Mouse (Mus musculus) midbrain, embryonic 16.5 days (tissue): ENCODE results near the gene Bricd5. TPM values are rescaled to one million over a fixed set of nuclear protein-coding genes. Genes with fewer than 3 reads are reported as not detected.

Source experiments
- ATAC-seq: fragments of 200-750 bp; cut with Nextera tagmentation; 2 replicates; pipeline ENCODE4 v1.8.0; 2017; ENCODE audit warnings: moderate TSS enrichment
- H3K27ac ChIP-seq: fragments of 300-500 bp; sonication (generic); 2 replicates; pipeline ENCODE4 v1.5.1; 2014; ENCODE audit warnings: mild to moderate bottlenecking, low read length, mixed read lengths
- H3K27me3 ChIP-seq: fragments of 300-500 bp; sonication (generic); 2 replicates; pipeline ENCODE4 v1.6.1; 2014; ENCODE audit warnings: low read depth, low read length, mixed read lengths; ENCODE audit not compliant: control insufficient read depth, insufficient read depth
- H3K36me3 ChIP-seq: fragments of 300-500 bp; sonication (generic); 2 replicates; pipeline ENCODE4 v1.6.1; 2014; ENCODE audit warnings: mild to moderate bottlenecking, low read length, moderate library complexity, mixed read lengths; ENCODE audit not compliant: control insufficient read depth, insufficient read depth
- H3K4me1 ChIP-seq: fragments of 300-500 bp; sonication (generic); 2 replicates; pipeline ENCODE4 v1.6.1; 2014; ENCODE audit warnings: mild to moderate bottlenecking, low read length, mixed read lengths; ENCODE audit not compliant: control insufficient read depth, insufficient read depth
- H3K4me2 ChIP-seq: fragments of 300-500 bp; sonication (generic); 2 replicates; pipeline ENCODE4 v1.6.1; 2014; ENCODE audit warnings: mild to moderate bottlenecking, low read length, mixed read lengths
- H3K4me3 ChIP-seq: fragments of 300-500 bp; sonication (generic); 2 replicates; pipeline ENCODE4 v1.5.1; 2014; ENCODE audit warnings: low read depth, mild to moderate bottlenecking, low read length, moderate library complexity, mixed read lengths
- H3K9ac ChIP-seq: fragments of 300-500 bp; sonication (generic); 2 replicates; pipeline ENCODE4 v1.6.1; 2014; ENCODE audit warnings: low read depth, low read length, mixed read lengths
- H3K9me3 ChIP-seq: fragments of 300-500 bp; sonication (generic); replicated peaks from 2 replicates; pipeline ENCODE4 v1.6.1; 2014; ENCODE audit warnings: mild to moderate bottlenecking, low read length, mixed read lengths; ENCODE audit not compliant: control insufficient read depth, poor library complexity, severe bottlenecking
- WGBS: fragments of 180-500 bp; shearing (Covaris S2); extraction: QIAGEN DNeasy Blood & Tissue Kit; methylation state at CpG from one replicate; pipeline ENCODE4 v1.1.7; 2014; 5-methylcytosine and 5-hydroxymethylcytosine counted together
- polyA plus RNA-seq: library from polyadenylated mRNA; unstranded; fragments of >200 nt; fragmentation: Nextera tagmentation; extraction: Ambion mirVana; gene quantifications from 2 replicates; pipeline ENCODE4 v1.2.1, GENCODE M21; 2015

The Bricd5 gene
- polyA plus RNA-seq, 1 experiment from 2014 or later = 0.40 TPM

DNA sequence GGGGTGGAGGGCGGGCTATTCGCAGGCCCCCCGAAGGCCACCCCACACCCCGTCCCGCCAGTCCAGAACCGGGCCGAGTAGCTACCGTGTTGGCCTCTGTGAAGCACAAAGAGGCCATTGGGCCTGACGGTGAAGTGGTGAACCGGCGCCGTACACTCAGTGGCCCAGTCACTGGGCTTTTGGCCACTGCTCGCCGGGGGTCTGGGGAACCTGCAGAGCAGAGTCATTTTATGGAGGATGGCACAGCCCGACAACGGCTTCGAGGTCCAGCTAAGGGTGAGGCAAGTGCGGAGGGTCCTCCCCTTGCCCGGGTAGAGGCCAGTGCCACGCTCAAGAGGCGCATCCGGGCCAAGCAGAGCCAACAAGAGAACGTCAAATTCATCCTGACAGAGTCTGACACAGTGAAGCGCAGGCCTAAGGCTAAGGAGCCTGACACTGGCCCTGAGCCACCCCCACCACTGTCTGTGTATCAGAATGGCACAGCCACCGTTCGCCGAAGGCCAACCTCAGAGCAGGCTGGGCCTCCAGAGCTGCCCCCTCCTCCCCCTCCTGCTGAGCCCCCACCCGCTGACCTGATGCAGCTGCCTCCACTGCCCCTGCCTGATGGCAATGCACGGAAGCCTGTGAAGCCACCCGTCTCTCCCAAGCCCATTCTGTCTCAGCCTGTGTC is 31.7 kb downstream of the Bricd5 start:
- Histone ChIP-seq H3K36me3 (peaks cover 68% of the 10 kb centered on the region), H3K4me2 (no peak overlapping the region), H3K9ac (0 out of 2 replicates have a peak overlapping the region, but pooled peaks have one; percentile 6), H3K27me3 (no peaks in the 10 kb centered on the region), H3K27ac (no peak overlapping the region), H3K4me3 (no peak overlapping the region), H3K9me3 (no peaks in the 10 kb centered on the region), H3K4me1 (no peaks in the 10 kb centered on the region; the same call in 1 of the 2 replicates)
- 88% methylated on average over 30 of the region's 30 CpGs for WGBS
- no peak for ATAC-seq

DNA sequence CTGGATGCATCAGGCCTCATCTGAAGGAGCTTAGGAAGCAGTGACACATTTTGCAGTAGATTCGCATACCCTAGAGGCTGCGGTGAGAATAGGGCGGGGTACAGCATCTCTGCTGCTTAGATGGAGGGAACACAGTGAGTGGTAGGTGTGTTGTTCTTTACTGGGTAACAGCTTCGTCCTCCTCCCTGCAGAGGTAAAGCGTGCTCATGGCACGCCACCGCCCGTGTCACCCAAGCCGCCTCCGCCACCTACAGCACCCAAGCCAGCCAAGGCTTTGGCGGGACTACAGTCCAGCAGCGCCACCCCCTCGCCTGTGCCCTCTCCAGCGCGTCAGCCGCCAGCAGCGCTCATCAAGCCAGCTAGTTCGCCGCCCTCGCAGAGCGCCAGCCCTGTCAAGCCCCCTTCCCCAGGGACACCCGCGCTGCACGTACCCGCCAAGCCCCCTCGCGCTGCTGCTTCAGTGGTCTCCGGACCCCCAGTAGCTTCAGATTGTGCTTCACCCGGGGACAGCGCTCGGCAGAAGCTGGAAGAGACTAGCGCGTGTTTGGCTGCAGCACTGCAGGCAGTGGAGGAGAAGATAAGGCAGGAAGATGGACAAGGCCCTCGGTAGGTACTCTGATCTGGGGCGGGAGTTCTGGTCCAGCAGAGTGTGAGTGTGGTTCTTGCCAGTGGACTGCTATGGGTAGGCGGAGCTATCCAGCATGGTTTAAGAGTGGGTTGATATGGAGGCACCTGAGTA is 32.8 kb downstream of the Bricd5 start:
- no peaks in the 10 kb centered on the region for H3K9me3 ChIP-seq
- H3K4me1 ChIP-seq = no peaks in the 10 kb centered on the region; the same call in 1 of the 2 replicates
- H3K27ac ChIP-seq = peak overlapping the region; percentile 38
- H3K4me2 ChIP-seq = no peak overlapping the region
- no peaks in the 10 kb centered on the region for H3K27me3 ChIP-seq
- H3K36me3 ChIP-seq = peaks cover 71% of the 10 kb centered on the region
- no peak overlapping the region for H3K4me3 ChIP-seq
- H3K9ac ChIP-seq = 0 out of 2 replicates have a peak overlapping the region, but pooled peaks have one; percentile 25
- WGBS = 24% methylated on average over 35 of the region's 36 CpGs
- ATAC-seq = peak; percentile 16

DNA sequence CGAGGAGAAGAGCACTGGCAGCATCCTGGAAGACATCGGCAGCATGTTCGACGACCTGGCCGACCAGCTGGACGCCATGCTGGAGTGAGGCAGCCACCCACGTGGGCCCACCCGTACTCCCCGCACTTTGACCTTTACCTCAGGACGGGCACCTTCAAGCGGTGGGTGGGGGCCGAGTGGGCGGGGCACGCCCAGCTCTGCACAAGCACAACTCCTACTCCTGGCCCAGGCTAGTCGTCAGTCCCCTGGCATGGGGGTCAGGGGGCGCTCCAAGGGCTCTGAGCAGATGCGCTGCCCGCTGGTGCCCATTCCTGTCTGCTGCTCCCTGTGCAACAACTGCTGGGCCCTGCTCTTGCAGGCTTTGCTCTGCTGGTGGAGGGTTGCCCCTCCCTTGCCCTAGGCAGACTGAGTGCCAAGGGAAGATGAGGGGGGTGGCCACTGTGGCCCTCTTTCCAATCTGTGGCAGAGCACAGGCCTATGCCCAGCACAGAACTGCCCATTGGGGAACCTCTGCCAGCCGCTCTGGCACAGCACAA is 33.5 kb downstream of the Bricd5 start:
- H3K27me3 ChIP-seq = no peaks in the 10 kb centered on the region
- no peaks in the 10 kb centered on the region; the same call in 1 of the 2 replicates for H3K4me1 ChIP-seq
- H3K4me2 ChIP-seq = no peak overlapping the region
- 50% methylated on average over 19 of the region's 19 CpGs for WGBS
- peaks cover 70% of the 10 kb centered on the region for H3K36me3 ChIP-seq
- no peak overlapping the region for H3K9ac ChIP-seq
- no peak overlapping the region for H3K27ac ChIP-seq
- no peak for ATAC-seq
- H3K4me3 ChIP-seq = no peak overlapping the region
- no peaks in the 10 kb centered on the region for H3K9me3 ChIP-seq

DNA sequence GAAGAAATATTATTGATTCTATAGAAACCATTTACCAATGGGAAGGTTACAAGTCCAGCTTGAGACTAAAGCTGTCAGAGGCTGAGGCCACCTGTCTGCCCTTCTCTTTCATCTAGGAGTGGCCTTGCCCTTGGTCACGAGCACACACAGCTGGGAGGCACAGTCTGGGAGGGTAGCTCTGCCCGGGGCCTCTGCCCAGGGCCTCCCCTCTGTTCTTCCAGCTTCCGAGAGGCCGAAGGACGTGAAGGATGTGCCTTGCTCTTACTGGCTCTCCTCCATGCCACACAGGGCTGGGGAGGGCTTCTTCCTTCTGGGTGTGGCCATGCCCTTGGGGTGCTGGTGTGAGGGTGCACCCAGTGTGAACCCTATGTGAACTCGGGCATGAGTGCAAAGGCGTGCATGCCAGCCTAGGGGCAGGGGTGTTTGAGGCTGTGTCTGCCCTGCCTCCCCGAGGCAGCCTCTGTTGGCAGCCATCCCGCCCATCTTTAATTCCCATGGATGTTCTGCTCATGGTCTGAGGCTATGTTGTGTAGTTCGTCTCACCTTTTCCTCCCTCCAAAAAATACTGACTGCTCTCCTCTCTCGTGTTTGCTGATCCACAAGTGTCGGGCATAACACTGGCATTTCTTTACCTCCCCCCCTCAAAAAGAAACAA is 34.2 kb downstream of the Bricd5 start:
- Histone ChIP-seq H3K9ac (no peak overlapping the region), H3K4me2 (no peak overlapping the region), H3K27ac (no peak overlapping the region), H3K27me3 (no peaks in the 10 kb centered on the region), H3K4me1 (no peaks in the 10 kb centered on the region; the same call in 1 of the 2 replicates), H3K9me3 (no peaks in the 10 kb centered on the region), H3K36me3 (peaks cover 66% of the 10 kb centered on the region), H3K4me3 (no peak overlapping the region)
- 83% methylated on average over 12 of the region's 12 CpGs for WGBS
- ATAC-seq = no peak

DNA sequence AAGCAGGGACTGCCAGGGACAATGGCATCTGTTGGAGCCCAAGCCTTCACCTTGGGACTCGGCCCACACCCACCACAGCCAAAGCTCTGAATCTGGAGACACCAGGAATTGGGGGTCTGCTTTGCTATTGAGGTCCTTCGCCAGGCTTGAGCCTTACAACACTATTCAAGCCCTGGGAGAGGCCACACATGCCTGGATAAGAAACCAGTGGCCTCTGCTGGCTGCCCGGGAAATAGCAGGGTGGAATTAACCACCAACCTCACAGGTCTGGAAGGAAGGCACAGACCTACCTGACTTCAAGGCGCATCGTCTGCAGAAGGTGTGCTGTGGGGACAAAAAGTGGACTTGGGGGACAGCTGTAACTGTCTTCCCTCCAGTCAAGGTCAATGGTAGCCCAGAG is 39.9 kb downstream of the Bricd5 start:
- 51% methylated on average over 5 of the region's 5 CpGs for whole genome bisulfite sequencing
- H3K4me2 ChIP-seq = no peak overlapping the region
- H3K4me3 ChIP-seq = no peak overlapping the region
- H3K9ac ChIP-seq = no peak overlapping the region
- H3K27me3 ChIP-seq = no peaks in the 10 kb centered on the region
- H3K36me3 ChIP-seq = peaks cover 49% of the 10 kb centered on the region
- no peaks in the 10 kb centered on the region for H3K4me1 ChIP-seq
- no peak overlapping the region for H3K27ac ChIP-seq
- H3K9me3 ChIP-seq = no peaks in the 10 kb centered on the region
- peak; percentile 58; the same call in 1 of the 2 replicates for ATAC-seq

DNA sequence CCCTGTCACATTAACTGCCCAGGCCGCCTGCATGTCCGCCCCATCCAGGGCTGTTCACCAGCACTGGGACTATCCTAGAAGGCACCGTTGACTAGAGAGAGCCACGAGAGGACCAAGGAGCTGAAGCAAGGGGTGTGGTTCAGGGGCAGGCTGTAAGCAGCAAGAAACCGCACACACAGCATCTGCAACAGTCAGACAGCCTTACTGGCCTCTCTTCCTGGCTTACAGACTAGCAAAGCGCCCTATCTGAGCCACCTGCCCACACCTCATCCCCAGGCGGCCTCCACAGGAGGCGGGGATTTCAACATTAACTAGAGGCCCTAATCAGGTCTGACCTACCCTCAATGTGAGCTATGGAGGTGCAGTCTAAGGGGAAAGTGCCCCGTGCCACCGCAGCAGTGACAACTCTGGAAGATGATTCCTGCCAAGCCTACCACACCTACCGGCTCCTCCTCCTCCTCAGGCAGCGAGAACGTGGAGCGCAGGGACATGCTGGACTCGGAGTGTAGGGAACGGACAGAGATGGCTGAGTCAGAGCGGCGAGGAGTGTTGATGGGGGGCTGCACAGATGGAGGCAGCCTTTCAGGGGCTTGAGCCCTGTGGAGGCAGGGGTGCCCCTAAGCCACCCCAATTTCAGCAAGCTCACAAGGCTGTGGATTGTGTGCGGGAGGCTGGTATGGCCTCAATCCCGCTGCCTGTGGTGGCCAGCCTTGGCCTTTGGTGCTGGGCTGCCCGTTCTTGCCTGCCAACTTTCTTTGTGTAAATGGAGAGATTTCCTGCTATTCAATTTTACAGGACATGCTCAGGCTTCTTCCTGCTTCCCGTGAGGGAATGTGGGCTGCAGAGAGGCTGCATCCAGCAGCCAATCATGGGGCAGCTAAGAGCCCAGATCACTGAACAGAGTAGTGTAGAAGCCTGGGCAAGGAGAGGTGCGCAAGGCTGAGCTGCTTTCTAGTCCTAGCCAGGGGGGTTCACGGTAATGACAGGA is 40.9 kb downstream of the Bricd5 start:
- no peaks in the 10 kb centered on the region for H3K9me3 ChIP-seq
- H3K9ac ChIP-seq = no peak overlapping the region
- H3K36me3 ChIP-seq = peaks cover 43% of the 10 kb centered on the region
- H3K4me3 ChIP-seq = no peak overlapping the region
- no peak overlapping the region for H3K4me2 ChIP-seq
- ATAC-seq = no peak
- H3K27me3 ChIP-seq = no peaks in the 10 kb centered on the region
- WGBS = 88% methylated on average over 24 of the region's 24 CpGs
- H3K27ac ChIP-seq = no peak overlapping the region; the same call in 1 of the 2 replicates
- no peaks in the 10 kb centered on the region for H3K4me1 ChIP-seq

DNA sequence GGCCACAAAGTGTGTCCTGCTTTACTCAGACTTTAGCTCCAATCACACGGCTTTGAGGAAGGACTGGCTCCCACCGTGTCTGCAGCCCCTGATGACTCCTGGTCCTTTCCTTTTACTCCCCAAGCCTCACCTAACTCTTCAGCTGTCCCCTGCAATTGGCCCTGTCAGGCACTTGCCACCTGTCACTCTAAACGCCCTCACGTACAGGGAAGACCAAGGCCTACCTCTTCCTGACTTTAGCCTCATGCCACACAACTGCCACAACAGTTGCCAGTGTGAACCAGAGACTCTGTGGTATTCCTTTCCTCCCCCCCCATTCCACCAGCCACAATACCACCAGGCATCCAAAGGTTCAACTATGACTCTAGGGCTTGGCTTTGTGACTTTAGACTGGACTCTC is 46.8 kb downstream of the Bricd5 start:
- no peaks in the 10 kb centered on the region for H3K9me3 ChIP-seq
- H3K27ac ChIP-seq = no peak overlapping the region
- H3K27me3 ChIP-seq = no peaks in the 10 kb centered on the region
- 95% methylated on average over 4 of the region's 4 CpGs for WGBS
- no peaks in the 10 kb centered on the region for H3K4me1 ChIP-seq
- ATAC-seq = no peak
- H3K9ac ChIP-seq = no peak overlapping the region
- H3K36me3 ChIP-seq = peaks cover 21% of the 10 kb centered on the region
- no peak overlapping the region for H3K4me2 ChIP-seq
- H3K4me3 ChIP-seq = no peak overlapping the region

DNA sequence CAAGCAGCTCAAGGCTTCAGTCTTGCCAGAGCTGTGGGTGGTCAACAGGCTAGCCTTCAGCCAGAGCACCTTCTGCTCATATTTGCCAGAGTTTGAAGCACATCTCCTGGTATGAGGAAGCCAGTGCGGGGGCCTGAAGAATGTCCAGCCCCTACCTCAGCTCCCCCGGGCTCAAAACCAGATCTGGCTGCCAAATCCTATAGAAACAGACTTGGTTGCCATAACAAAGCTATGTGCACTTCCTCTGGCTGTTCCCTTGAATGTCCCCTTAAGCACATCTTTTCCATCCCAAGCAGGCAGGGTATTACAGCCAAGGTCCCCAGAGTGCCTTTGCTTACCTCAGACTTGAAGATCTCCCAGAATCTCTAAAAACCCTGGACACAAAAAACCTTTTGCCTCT is 51.0 kb downstream of the Bricd5 start:
- no peak overlapping the region for H3K4me2 ChIP-seq
- H3K9me3 ChIP-seq = no peaks in the 10 kb centered on the region
- H3K27me3 ChIP-seq = no peaks in the 10 kb centered on the region
- H3K27ac ChIP-seq = no peak overlapping the region
- ATAC-seq = no peak
- no peak overlapping the region for H3K9ac ChIP-seq
- WGBS = 84% methylated on average over 2 of the region's 2 CpGs
- H3K4me3 ChIP-seq = no peak overlapping the region
- no peaks in the 10 kb centered on the region; the same call in 1 of the 2 replicates for H3K36me3 ChIP-seq
- peaks cover 23% of the 10 kb centered on the region for H3K4me1 ChIP-seq
